Mouse (Mus musculus) Muller cell, postnatal 12 days (primary cell): Measurements from ENCODE around the gene Pctp.
A peak's percentile ranks its signal among the peaks of the same experiment; 100 is the strongest.

Experiments
- DNase-seq: peaks from one replicate; pipeline ENCODE4 v3.0.0-alpha.2; 2015; ENCODE audit errors: inconsistent ontology term

Pctp gene

GRCm38 (mm10) chr11:90007791-90008531 is 5.3 kb upstream of the Pctp start:
- no peak for DNase-seq

GRCm38 (mm10) chr11:90006111-90006510 is 3.4 kb upstream of the Pctp start:
- DNase-seq = no peak

- DNase-seq = no peak
Observed at GRCm38 (mm10) chr11:90003386-90003785, 692 bp upstream of the Pctp start.

GRCm38 (mm10) chr11:90002987-90003348 is 274 bp upstream of the Pctp start:
- DNase-seq = no peak

GRCm38 (mm10) chr11:90001396-90002230 is 1.1 kb downstream of the Pctp start:
- DNase-seq = no peak

- DNase-seq = no peak
Observed at GRCm38 (mm10) chr11:90000666-90001065, 2.0 kb downstream of the Pctp start.

GRCm38 (mm10) chr11:89998996-89999770 is 3.5 kb downstream of the Pctp start:
- no peak for DNase-seq

GRCm38 (mm10) chr11:89996856-89997255 is 5.8 kb downstream of the Pctp start:
- DNase-seq = no peak

- no peak for DNase-seq
Observed at GRCm38 (mm10) chr11:89996406-89996805, 6.3 kb downstream of the Pctp start.

- DNase-seq = no peak
Observed at GRCm38 (mm10) chr11:89995596-89995995, 7.1 kb downstream of the Pctp start.

GRCm38 (mm10) chr11:89994706-89995105 is 8.0 kb downstream of the Pctp start:
- no peak for DNase-seq

- DNase-seq = no peak
Observed at GRCm38 (mm10) chr11:89991661-89992060, 11.0 kb downstream of the Pctp start.

- peak; percentile 52 for DNase-seq
Observed at GRCm38 (mm10) chr11:89988936-89989589, 13.6 kb downstream of the Pctp start.

GRCm38 (mm10) chr11:89986516-89986915 is 16.2 kb downstream of the Pctp start:
- DNase-seq = no peak

GRCm38 (mm10) chr11:89985200-89986187 is 17.2 kb downstream of the Pctp start:
- DNase-seq = peak; percentile 32

- no peak for DNase-seq
Observed at GRCm38 (mm10) chr11:89984436-89984835, 18.3 kb downstream of the Pctp start.

- DNase-seq = no peak
Observed at GRCm38 (mm10) chr11:89982918-89983317, 19.8 kb downstream of the Pctp start.

GRCm38 (mm10) chr11:89980106-89980505 is 22.6 kb downstream of the Pctp start:
- no peak for DNase-seq

- DNase-seq = no peak
Observed at GRCm38 (mm10) chr11:89978914-89979818, 23.5 kb downstream of the Pctp start.
